Mouse (Mus musculus): ENCODE measurements around the gene Phf21a.

- TF ChIP-seq CTCF (conservative IDR thresholded peaks at IDR 0.05; ENCODE audit: insufficient read depth, insufficient read length, low read depth, low read length) (no peak), POLR2A (IDR thresholded peaks at IDR 0.05; ENCODE audit: low read depth, low read length) (no peak)
Measured at GRCm38 (mm10) chr2:92190960-92191359, 98.0 kb downstream of the Phf21a start.

Data from kidney, adult 2 months (tissue).